16 mouse cellular contexts compared by ENCODE assay signal in genomic region chr8:114081757-114082059, GRCm38 (mm10). TPM values are rescaled to one million over a fixed set of nuclear protein-coding genes. Genes with fewer than 3 reads are reported as not detected.
DNase-seq lines count a peak whose midpoint lies in the region; ATAC-seq and TF ChIP-seq lines count a peak whose summit lies in the region.
"Had no signal": no experiment of that assay in that cellular context is flagged by ENCODE, and none has a peak within 500 bp of the region (broad histone marks: within the 10 kb centered on the region; RNA-seq: fewer than 3 reads in every experiment).

No protein-coding gene starts in this region.

- H3K4me1 ChIP-seq in hindbrain, embryonic 11.5 days (replicated peaks; ENCODE audit: control insufficient read depth, insufficient read depth, low read length): no peaks in the 10 kb centered on the region
- H3K4me1 ChIP-seq in hindbrain, embryonic 10.5 days (replicated peaks): peaks cover 5% of the 10 kb centered on the region; the same call in 1 of the 2 replicates
- H3K4me1 ChIP-seq in midbrain, embryonic 15.5 days: peaks cover 7% of the 10 kb centered on the region; the same call in 1 of the 2 replicates
- H3K4me1 ChIP-seq in midbrain, embryonic 13.5 days (replicated peaks): peaks cover 8% of the 10 kb centered on the region
- H3K4me1 ChIP-seq in hindbrain, embryonic 15.5 days (replicated peaks): peaks cover 7% of the 10 kb centered on the region
- H3K4me1 ChIP-seq in neural tube, embryonic 14.5 days (ENCODE audit: control insufficient read depth, insufficient read depth, low read length): peaks cover 9% of the 10 kb centered on the region; the same call in 1 of the 2 replicates
- no peaks in the 10 kb centered on the region for H3K4me1 ChIP-seq in thymus, adult 2 months (replicated peaks; ENCODE audit: control insufficient read depth, insufficient read depth, low read length)
- H3K4me1 ChIP-seq: embryonic facial prominence, embryonic 10.5 days; heart, embryonic 12.5 days; lung, embryonic 15.5 days had no signal

- no peak overlapping the region for H3K9ac ChIP-seq in hindbrain, embryonic 11.5 days (ENCODE audit: low read depth, low read length)
- no peak overlapping the region for H3K9ac ChIP-seq in midbrain, embryonic 15.5 days
- H3K9ac ChIP-seq in midbrain, embryonic 13.5 days (replicated peaks): no peak overlapping the region
- H3K9ac ChIP-seq in hindbrain, embryonic 15.5 days: no peak overlapping the region
- no peak overlapping the region for H3K9ac ChIP-seq in neural tube, embryonic 14.5 days (replicated peaks; ENCODE audit: low read depth, low read length)
- H3K9ac ChIP-seq: embryonic facial prominence, embryonic 15.5 days; heart, embryonic 12.5 days; limb, embryonic 13.5 days; lung, embryonic 15.5 days had no signal

- H3K36me3 ChIP-seq in hindbrain, embryonic 11.5 days (ENCODE audit: control insufficient read depth, insufficient read depth, low read length): no peaks in the 10 kb centered on the region
- no peaks in the 10 kb centered on the region for H3K36me3 ChIP-seq in hindbrain, embryonic 10.5 days
- no peaks in the 10 kb centered on the region for H3K36me3 ChIP-seq in midbrain, embryonic 15.5 days (replicated peaks)
- no peaks in the 10 kb centered on the region for H3K36me3 ChIP-seq in midbrain, embryonic 13.5 days
- H3K36me3 ChIP-seq in hindbrain, embryonic 15.5 days: no peaks in the 10 kb centered on the region
- H3K36me3 ChIP-seq in neural tube, embryonic 14.5 days (ENCODE audit: control insufficient read depth, insufficient read depth, low read length): no peaks in the 10 kb centered on the region
- H3K36me3 ChIP-seq in thymus, adult 2 months (ENCODE audit: control insufficient read depth, insufficient read depth, low read length): no peaks in the 10 kb centered on the region
- H3K36me3 ChIP-seq: embryonic facial prominence, embryonic 10.5 days; embryonic facial prominence, embryonic 15.5 days; heart, embryonic 12.5 days; limb, embryonic 13.5 days; lung, embryonic 15.5 days had no signal

- no peak overlapping the region for H3K4me3 ChIP-seq in hindbrain, embryonic 11.5 days (ENCODE audit: low read depth, low read length)
- no peak overlapping the region for H3K4me3 ChIP-seq in hindbrain, embryonic 10.5 days
- no peak overlapping the region for H3K4me3 ChIP-seq in midbrain, embryonic 15.5 days
- H3K4me3 ChIP-seq in midbrain, embryonic 13.5 days (replicated peaks): no peak overlapping the region
- no peak overlapping the region for H3K4me3 ChIP-seq in hindbrain, embryonic 15.5 days
- no peak overlapping the region for H3K4me3 ChIP-seq in neural tube, embryonic 14.5 days (ENCODE audit: low read depth, low read length)
- H3K4me3 ChIP-seq in thymus, adult 2 months (ENCODE audit: control insufficient read depth, insufficient read depth, low read length): no peak overlapping the region
- H3K4me3 ChIP-seq: embryonic facial prominence, embryonic 10.5 days; embryonic facial prominence, embryonic 15.5 days; gastrocnemius, adult 2 months; heart, embryonic 12.5 days; limb, embryonic 13.5 days; lung, embryonic 15.5 days had no signal

- H3K27ac ChIP-seq in hindbrain, embryonic 11.5 days (ENCODE audit: low read depth, low read length): no peak overlapping the region
- no peak overlapping the region for H3K27ac ChIP-seq in hindbrain, embryonic 10.5 days
- 0 out of 2 replicates have a peak overlapping the region, but pooled peaks have one; percentile 39 for H3K27ac ChIP-seq in midbrain, embryonic 15.5 days
- H3K27ac ChIP-seq in midbrain, embryonic 13.5 days: no peak overlapping the region
- H3K27ac ChIP-seq in hindbrain, embryonic 15.5 days (replicated peaks): peak overlapping the region; percentile 50; the same call in 1 of the 2 replicates
- peak overlapping the region; percentile 34; the same call in 1 of the 2 replicates for H3K27ac ChIP-seq in neural tube, embryonic 14.5 days (ENCODE audit: low read depth, low read length)
- H3K27ac ChIP-seq in thymus, adult 2 months (ENCODE audit: control insufficient read depth, insufficient read depth, low read length): no peak overlapping the region
- H3K27ac ChIP-seq: embryonic facial prominence, embryonic 10.5 days; embryonic facial prominence, embryonic 15.5 days; gastrocnemius, adult 2 months; kidney, postnatal 0 days; limb, embryonic 13.5 days; lung, embryonic 15.5 days had no signal

- H3K4me2 ChIP-seq in hindbrain, embryonic 11.5 days (replicated peaks; ENCODE audit: low read depth, low read length): no peak overlapping the region
- no peak overlapping the region for H3K4me2 ChIP-seq in midbrain, embryonic 15.5 days
- H3K4me2 ChIP-seq in midbrain, embryonic 13.5 days (replicated peaks): no peak overlapping the region; the same call in 1 of the 2 replicates
- no peak overlapping the region for H3K4me2 ChIP-seq in hindbrain, embryonic 15.5 days
- no peak overlapping the region for H3K4me2 ChIP-seq in neural tube, embryonic 14.5 days (ENCODE audit: low read depth, low read length)
- H3K4me2 ChIP-seq: embryonic facial prominence, embryonic 15.5 days; heart, embryonic 12.5 days; limb, embryonic 13.5 days; liver, embryonic 11.5 days; lung, embryonic 15.5 days had no signal

- 73% methylated on average over 3 of the region's 3 CpGs for WGBS in hindbrain, embryonic 11.5 days
- WGBS in hindbrain, embryonic 10.5 days: 74% methylated on average over 3 of the region's 3 CpGs
- 54% methylated on average over 3 of the region's 3 CpGs for WGBS in midbrain, embryonic 15.5 days
- 49% methylated on average over 3 of the region's 3 CpGs for WGBS in midbrain, embryonic 13.5 days
- 57% methylated on average over 3 of the region's 3 CpGs for WGBS in hindbrain, embryonic 15.5 days
- WGBS in neural tube, embryonic 14.5 days: 56% methylated on average over 3 of the region's 3 CpGs
- WGBS in thymus, adult 2 months: 94% methylated on average over 3 of the region's 3 CpGs

- H3K27me3 ChIP-seq in hindbrain, embryonic 11.5 days (ENCODE audit: control insufficient read depth, insufficient read depth, low read length): no peaks in the 10 kb centered on the region
- no peaks in the 10 kb centered on the region for H3K27me3 ChIP-seq in hindbrain, embryonic 10.5 days (ENCODE audit: insufficient read depth, poor library complexity, severe bottlenecking)
- H3K27me3 ChIP-seq in midbrain, embryonic 15.5 days (replicated peaks): no peaks in the 10 kb centered on the region
- H3K27me3 ChIP-seq in midbrain, embryonic 13.5 days: no peaks in the 10 kb centered on the region
- no peaks in the 10 kb centered on the region for H3K27me3 ChIP-seq in hindbrain, embryonic 15.5 days
- no peaks in the 10 kb centered on the region for H3K27me3 ChIP-seq in neural tube, embryonic 14.5 days (ENCODE audit: control insufficient read depth, insufficient read depth, low read length)
- H3K27me3 ChIP-seq in thymus, adult 2 months (ENCODE audit: control insufficient read depth, insufficient read depth, low read length): no peaks in the 10 kb centered on the region
- H3K27me3 ChIP-seq: embryonic facial prominence, embryonic 15.5 days; heart, embryonic 12.5 days; lung, embryonic 15.5 days had no signal

- ATAC-seq in hindbrain, embryonic 11.5 days (ENCODE audit: low FRiP score): peak; percentile 30; the same call in 1 of the 2 replicates
- ATAC-seq in midbrain, embryonic 15.5 days (replicated peaks): peak; percentile 70
- ATAC-seq in midbrain, embryonic 13.5 days: no peak
- peak; percentile 63; the same call in 1 of the 2 replicates for ATAC-seq in hindbrain, embryonic 15.5 days (ENCODE audit: low FRiP score, low read depth)
- ATAC-seq in neural tube, embryonic 14.5 days (ENCODE audit: low read depth): peak; percentile 71
- ATAC-seq in monocyte, adult 5-6 weeks (replicated peaks; ENCODE audit: insufficient number of reproducible peaks, low FRiP score, low TSS enrichment, poor library complexity, severe bottlenecking): no peak

- TF ChIP-seq CTCF in thymus, adult 2 months (IDR thresholded peaks at IDR 0.05; ENCODE audit: borderline replicate concordance, control insufficient read depth, extremely low read depth, insufficient read depth, low read length, poor library complexity): no peak

- no peak for DNase-seq in hindbrain, embryonic 11.5 days (ENCODE audit: low spot score)
- no peak for DNase-seq in hindbrain, embryonic 10.5 days (ENCODE audit: low spot score)
- no peak for DNase-seq in thymus, adult 2 months

- no peaks in the 10 kb centered on the region for H3K9me3 ChIP-seq in hindbrain, embryonic 11.5 days (ENCODE audit: control insufficient read depth, low read length)
- no peaks in the 10 kb centered on the region for H3K9me3 ChIP-seq in hindbrain, embryonic 10.5 days
- no peaks in the 10 kb centered on the region for H3K9me3 ChIP-seq in midbrain, embryonic 15.5 days
- H3K9me3 ChIP-seq in midbrain, embryonic 13.5 days: no peaks in the 10 kb centered on the region
- no peaks in the 10 kb centered on the region for H3K9me3 ChIP-seq in hindbrain, embryonic 15.5 days
- H3K9me3 ChIP-seq in neural tube, embryonic 14.5 days (ENCODE audit: control insufficient read depth, low read length): no peaks in the 10 kb centered on the region
- H3K9me3 ChIP-seq: embryonic facial prominence, embryonic 10.5 days; embryonic facial prominence, embryonic 15.5 days; heart, embryonic 12.5 days; limb, embryonic 13.5 days; lung, embryonic 15.5 days had no signal

- no peak for TF ChIP-seq POLR2A in thymus, adult 2 months (IDR thresholded peaks at IDR 0.05; ENCODE audit: control insufficient read depth, extremely low read depth, insufficient read depth, low read length, poor library complexity)

RNA-seq across cellular contexts. Expression of gene Nudt7, which starts 51.6 kb away (rescaled TPM):
- polyA plus RNA-seq in hindbrain, embryonic 11.5 days (2014; fragmentation: Nextera tagmentation; extraction: Ambion mirVana): 9.1 and 12.1 TPM in 2 replicates
- 10.2 and 13.2 TPM in 2 replicates for polyA plus RNA-seq in hindbrain, embryonic 10.5 days (2016; fragmentation: Nextera tagmentation; extraction: Ambion mirVana)
- polyA plus RNA-seq in midbrain, embryonic 15.5 days (2015; fragmentation: Nextera tagmentation; extraction: Ambion mirVana): 3.4 and 3.7 TPM in 2 replicates
- 4.8 and 5.7 TPM in 2 replicates for polyA plus RNA-seq in midbrain, embryonic 13.5 days (2015; fragmentation: Nextera tagmentation; extraction: Ambion mirVana)
- 5.5 and 7.5 TPM in 2 replicates for polyA plus RNA-seq in hindbrain, embryonic 15.5 days (2015; fragmentation: Nextera tagmentation; extraction: Ambion mirVana)
- polyA plus RNA-seq in neural tube, embryonic 14.5 days (2014; fragmentation: Nextera tagmentation; extraction: Ambion mirVana): 3.8 and 4.5 TPM in 2 replicates
- polyA plus RNA-seq in thymus, adult 2 months (2012; rRNA removed): 9.1 and 9.7 TPM in 2 replicates
- 5.1 to 21.5 TPM (median 12.7 TPM) in 3 replicates for total RNA-seq in monocyte, adult 5-6 weeks (2017)

Comparison
In these comparisons a context has a peak if more than half of its experiments do, and no peak if none do; other contexts are left out.
1. ATAC-seq: peak in hindbrain, embryonic 11.5 days (single experiment), midbrain, embryonic 15.5 days (single experiment), hindbrain, embryonic 15.5 days (single experiment) and neural tube, embryonic 14.5 days (single experiment); none in midbrain, embryonic 13.5 days (single experiment) and monocyte, adult 5-6 weeks (single experiment).
2. H3K27ac ChIP-seq: peak in midbrain, embryonic 15.5 days (single experiment), hindbrain, embryonic 15.5 days (single experiment) and neural tube, embryonic 14.5 days (single experiment); none in hindbrain, embryonic 11.5 days (single experiment), hindbrain, embryonic 10.5 days (single experiment), midbrain, embryonic 13.5 days (single experiment) and thymus, adult 2 months (single experiment).